Mouse (Mus musculus): ENCODE data around the gene Kcnj13. TPM values are rescaled to one million over a fixed set of nuclear protein-coding genes. Genes with fewer than 3 reads are reported as not detected.

The Kcnj13 gene
- polyA plus RNA-seq (2012; rRNA removed) = 0.39 and 0.41 TPM in 2 replicates

DNA sequence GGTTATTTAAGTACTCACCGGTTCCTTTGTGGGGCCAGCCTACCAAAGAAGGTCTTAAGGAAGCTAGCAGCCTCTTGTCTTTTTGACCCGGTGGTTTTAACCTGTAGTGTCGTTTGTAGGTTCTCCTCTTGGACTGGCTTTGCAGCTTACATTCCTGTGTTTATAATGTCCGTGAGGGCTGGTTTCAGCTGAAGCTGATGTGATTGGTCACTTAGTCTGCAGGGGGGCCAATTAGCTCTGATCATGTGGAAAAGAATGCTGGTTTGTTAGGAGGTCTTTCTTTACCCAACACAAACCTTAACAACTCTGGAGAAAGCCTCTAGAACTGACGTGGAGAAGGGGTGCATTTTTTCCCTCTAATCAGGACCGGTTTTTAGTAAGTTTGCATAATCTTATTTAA is at the start of gene Kcnj13:
Gene Kcnj13 (minus strand): TSS at position 136 of the 400 bp plus-strand sequence.

Other genes starting within 250 kb of the Kcnj13 start
- 6.0 and 13.5 TPM in 2 replicates for gene Ecel1, start 238.2 kb downstream of the Kcnj13 start, polyA plus RNA-seq (2012; rRNA removed)
- gene Prss56, start 211.4 kb downstream of the Kcnj13 start, polyA plus RNA-seq (2012; rRNA removed) = 0.28 and 0.37 TPM in 2 replicates
- gene Chrnd, start 204.1 kb downstream of the Kcnj13 start, polyA plus RNA-seq (2012; rRNA removed) = 0.02 and 1.1 TPM in 2 replicates
- 0.07 and 7.6 TPM in 2 replicates for gene Chrng, start 190.1 kb downstream of the Kcnj13 start, polyA plus RNA-seq (2012; rRNA removed)
- gene Eif4e2, start 180.8 kb downstream of the Kcnj13 start, polyA plus RNA-seq (2012; rRNA removed) = 86.7 and 107 TPM in 2 replicates
- gene Efhd1, start 130.4 kb downstream of the Kcnj13 start, polyA plus RNA-seq (2012; rRNA removed) = 0.65 and 0.78 TPM in 2 replicates
- gene Gigyf2, start 67.7 kb downstream of the Kcnj13 start, polyA plus RNA-seq (2012; rRNA removed) = 63.7 and 67.4 TPM in 2 replicates
- not detected in 2 replicates for gene Snorc, start 75.5 kb upstream of the Kcnj13 start, polyA plus RNA-seq (2012; rRNA removed)
- gene Neu2, start 115.2 kb upstream of the Kcnj13 start, polyA plus RNA-seq (2012; rRNA removed) = not detected in 2 replicates
- 1.4 and 2.5 TPM in 2 replicates for gene Ngef, start 179.1 kb upstream of the Kcnj13 start, polyA plus RNA-seq (2012; rRNA removed)
- 3.1 and 4.1 TPM in 2 replicates for gene Inpp5d, start 225.6 kb upstream of the Kcnj13 start, polyA plus RNA-seq (2012; rRNA removed)

Measured in central nervous system, embryonic 11.5 days (tissue).